Mouse (Mus musculus): ENCODE measurements around the gene Kif5c. TPM values are rescaled to one million over a fixed set of nuclear protein-coding genes. Genes with fewer than 3 reads are reported as not detected.

The Kif5c gene
- polyA plus RNA-seq, 2 experiments: 4.5 to 5.3 TPM

DNA sequence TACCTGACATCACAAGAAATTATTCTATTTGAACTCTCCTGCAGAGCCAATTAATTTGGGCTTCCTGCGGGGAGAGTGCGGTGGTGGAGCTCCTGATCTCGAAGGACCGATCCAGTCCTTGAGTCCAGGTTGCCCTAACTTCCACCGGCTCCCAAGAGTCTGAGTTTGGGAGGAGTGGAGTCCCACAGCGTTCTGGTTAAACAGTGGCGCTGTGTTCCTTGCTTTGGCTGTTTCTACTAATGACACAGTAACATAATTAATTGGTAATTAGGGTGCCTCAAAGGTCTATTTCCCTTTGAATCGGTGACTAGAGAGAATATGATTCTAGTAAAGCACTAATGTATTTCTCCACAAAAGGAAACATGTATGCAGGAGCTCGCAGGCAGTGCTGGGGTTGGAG lies 103.2 kb downstream of the Kif5c start:
- peaks cover 10% of the 10 kb centered on the region; the same call in 1 of the 2 replicates for H3K36me3 ChIP-seq (ENCODE audit: control insufficient read depth, insufficient read depth, low read length)
- H3K9ac ChIP-seq (ENCODE audit: low read depth, low read length, severe bottlenecking): no peak overlapping the region
- WGBS: 28% methylated on average over 9 of the region's 9 CpGs
- ATAC-seq (ENCODE audit: low FRiP score, low read depth) (no peak), DNase-seq (ENCODE audit: low spot score) (no peak)
- H3K27ac ChIP-seq (replicated peaks; ENCODE audit: low read depth, low read length): no peak overlapping the region
- TF ChIP-seq POLR2A (IDR thresholded peaks at IDR 0.05; ENCODE audit: borderline replicate concordance, extremely low read depth, insufficient read depth, insufficient read length): no peak
- no peaks in the 10 kb centered on the region for H3K9me3 ChIP-seq (ENCODE audit: control insufficient read depth, low read length)
- H3K4me2 ChIP-seq (replicated peaks; ENCODE audit: low read depth, low read length, severe bottlenecking): no peak overlapping the region
- peaks cover 17% of the 10 kb centered on the region for H3K4me1 ChIP-seq (ENCODE audit: control insufficient read depth, insufficient read depth, low read length)
- H3K4me3 ChIP-seq (replicated peaks; ENCODE audit: low read length): no peak overlapping the region
- H3K27me3 ChIP-seq (ENCODE audit: control insufficient read depth, insufficient read depth, low read length): no peaks in the 10 kb centered on the region

- Histone ChIP-seq H3K4me3 (replicated peaks; ENCODE audit: low read length) (no peak overlapping the region), H3K4me1 (ENCODE audit: control insufficient read depth, insufficient read depth, low read length) (peaks cover 17% of the 10 kb centered on the region), H3K27ac (replicated peaks; ENCODE audit: low read depth, low read length) (no peak overlapping the region), H3K9me3 (ENCODE audit: control insufficient read depth, low read length) (no peaks in the 10 kb centered on the region), H3K4me2 (replicated peaks; ENCODE audit: low read depth, low read length, severe bottlenecking) (no peak overlapping the region), H3K36me3 (ENCODE audit: control insufficient read depth, insufficient read depth, low read length) (peaks cover 10% of the 10 kb centered on the region; the same call in 1 of the 2 replicates), H3K27me3 (ENCODE audit: control insufficient read depth, insufficient read depth, low read length) (no peaks in the 10 kb centered on the region), H3K9ac (ENCODE audit: low read depth, low read length, severe bottlenecking) (no peak overlapping the region)
- ATAC-seq (ENCODE audit: low FRiP score, low read depth) (no peak), DNase-seq (ENCODE audit: low spot score) (no peak)
- WGBS: 85% methylated on average over 13 of the region's 13 CpGs
- TF ChIP-seq POLR2A (IDR thresholded peaks at IDR 0.05; ENCODE audit: borderline replicate concordance, extremely low read depth, insufficient read depth, insufficient read length): no peak
Observed at GRCm38 (mm10) chr2:49722983-49723382, 103.9 kb downstream of the Kif5c start.

DNA sequence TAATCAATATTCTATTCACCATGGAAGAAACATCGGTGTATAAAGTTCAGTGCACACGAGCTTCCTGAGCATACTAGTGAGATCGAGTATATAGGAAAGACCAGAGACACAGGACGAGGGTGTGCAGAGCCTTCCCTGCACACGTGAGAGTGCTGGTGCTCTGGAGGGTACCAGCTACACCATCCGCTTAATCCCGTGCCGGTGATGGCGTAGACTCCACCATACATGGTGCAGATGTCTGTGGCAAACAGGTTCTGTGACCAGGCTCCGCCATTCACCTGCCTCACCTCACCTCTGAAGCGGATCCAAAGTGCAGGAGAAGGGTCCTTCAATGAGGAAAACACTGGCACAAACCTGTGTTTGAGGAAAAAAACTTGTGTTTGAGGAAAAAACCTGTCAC lies 107.6 kb downstream of the Kif5c start:
- WGBS: 72% methylated on average over 11 of the region's 11 CpGs
- Histone ChIP-seq H3K36me3 (ENCODE audit: control insufficient read depth, insufficient read depth, low read length) (peaks cover 10% of the 10 kb centered on the region; the same call in 1 of the 2 replicates), H3K27me3 (ENCODE audit: control insufficient read depth, insufficient read depth, low read length) (no peaks in the 10 kb centered on the region), H3K9me3 (ENCODE audit: control insufficient read depth, low read length) (no peaks in the 10 kb centered on the region), H3K4me2 (replicated peaks; ENCODE audit: low read depth, low read length, severe bottlenecking) (no peak overlapping the region), H3K27ac (replicated peaks; ENCODE audit: low read depth, low read length) (no peak overlapping the region), H3K9ac (ENCODE audit: low read depth, low read length, severe bottlenecking) (no peak overlapping the region), H3K4me3 (replicated peaks; ENCODE audit: low read length) (no peak overlapping the region), H3K4me1 (ENCODE audit: control insufficient read depth, insufficient read depth, low read length) (peaks cover 4% of the 10 kb centered on the region; the same call in 1 of the 2 replicates)
- DNase-seq (ENCODE audit: low spot score) (no peak), ATAC-seq (ENCODE audit: low FRiP score, low read depth) (no peak)
- no peak for TF ChIP-seq POLR2A (IDR thresholded peaks at IDR 0.05; ENCODE audit: borderline replicate concordance, extremely low read depth, insufficient read depth, insufficient read length)

DNA sequence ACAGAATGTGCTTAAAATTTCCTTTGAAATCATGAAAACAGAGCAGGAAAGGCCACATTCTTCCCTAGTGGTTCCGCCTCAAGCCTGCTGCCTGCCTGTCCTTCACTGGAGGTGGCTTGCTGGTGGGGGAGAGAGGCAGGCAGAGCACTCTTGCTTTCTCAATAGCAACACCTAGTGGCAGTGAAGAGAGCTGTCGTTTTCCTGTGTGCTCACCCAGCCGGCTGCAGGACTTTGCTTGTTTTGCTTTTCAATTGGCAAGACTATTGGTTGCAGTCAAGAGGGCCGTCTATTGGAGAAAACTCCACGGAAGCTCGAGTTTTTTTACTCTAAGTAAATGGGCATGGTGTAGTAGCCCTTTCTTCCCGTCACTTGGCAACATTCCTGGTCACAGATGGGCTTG lies 108.1 kb downstream of the Kif5c start:
- Histone ChIP-seq H3K9ac (ENCODE audit: low read depth, low read length, severe bottlenecking) (no peak overlapping the region), H3K27ac (replicated peaks; ENCODE audit: low read depth, low read length) (no peak overlapping the region), H3K4me1 (ENCODE audit: control insufficient read depth, insufficient read depth, low read length) (peaks cover 4% of the 10 kb centered on the region; the same call in 1 of the 2 replicates), H3K4me2 (replicated peaks; ENCODE audit: low read depth, low read length, severe bottlenecking) (no peak overlapping the region), H3K36me3 (ENCODE audit: control insufficient read depth, insufficient read depth, low read length) (peaks cover 10% of the 10 kb centered on the region; the same call in 1 of the 2 replicates), H3K27me3 (ENCODE audit: control insufficient read depth, insufficient read depth, low read length) (no peaks in the 10 kb centered on the region), H3K4me3 (replicated peaks; ENCODE audit: low read length) (no peak overlapping the region), H3K9me3 (ENCODE audit: control insufficient read depth, low read length) (no peaks in the 10 kb centered on the region)
- WGBS: 10% methylated on average over 7 of the region's 7 CpGs
- ATAC-seq (ENCODE audit: low FRiP score, low read depth): peak; percentile 85
- DNase-seq (ENCODE audit: low spot score): peak; percentile 83
- TF ChIP-seq POLR2A (IDR thresholded peaks at IDR 0.05; ENCODE audit: borderline replicate concordance, extremely low read depth, insufficient read depth, insufficient read length): no peak

DNA sequence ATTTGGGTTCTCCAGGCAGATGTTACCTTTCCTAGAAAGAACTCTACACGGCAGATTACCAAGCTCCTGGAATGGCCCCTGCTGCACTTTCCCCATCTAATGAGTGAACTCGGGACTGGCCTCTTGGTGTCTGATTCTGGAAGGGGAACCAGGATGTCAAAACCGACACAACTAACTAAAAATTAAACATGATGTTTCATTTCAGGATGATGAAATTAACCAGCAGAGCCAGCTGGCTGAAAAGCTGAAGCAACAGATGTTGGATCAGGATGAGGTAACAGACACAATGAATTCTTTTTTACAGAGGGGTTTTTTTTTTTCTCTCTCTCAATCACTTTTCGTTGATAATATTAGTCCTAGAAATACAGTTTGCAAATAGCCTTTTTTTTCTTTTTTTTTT lies 108.6 kb downstream of the Kif5c start:
- Histone ChIP-seq H3K9ac (ENCODE audit: low read depth, low read length, severe bottlenecking) (no peak overlapping the region), H3K36me3 (ENCODE audit: control insufficient read depth, insufficient read depth, low read length) (peaks cover 10% of the 10 kb centered on the region; the same call in 1 of the 2 replicates), H3K27me3 (ENCODE audit: control insufficient read depth, insufficient read depth, low read length) (no peaks in the 10 kb centered on the region), H3K4me3 (replicated peaks; ENCODE audit: low read length) (no peak overlapping the region), H3K9me3 (ENCODE audit: control insufficient read depth, low read length) (no peaks in the 10 kb centered on the region), H3K27ac (replicated peaks; ENCODE audit: low read depth, low read length) (no peak overlapping the region), H3K4me2 (replicated peaks; ENCODE audit: low read depth, low read length, severe bottlenecking) (no peak overlapping the region), H3K4me1 (ENCODE audit: control insufficient read depth, insufficient read depth, low read length) (peaks cover 7% of the 10 kb centered on the region; the same call in 1 of the 2 replicates)
- DNase-seq (ENCODE audit: low spot score) (no peak), ATAC-seq (ENCODE audit: low FRiP score, low read depth) (no peak)
- no peak for TF ChIP-seq POLR2A (IDR thresholded peaks at IDR 0.05; ENCODE audit: borderline replicate concordance, extremely low read depth, insufficient read depth, insufficient read length)
- WGBS: 76% methylated on average over 4 of the region's 4 CpGs
